Mouse (Mus musculus) gastrocnemius, postnatal 10 days (tissue): ENCODE data around the gene Rbbp4. TPM values are rescaled to one million over a fixed set of nuclear protein-coding genes. Genes with fewer than 3 reads are reported as not detected.

ENCODE experiments used
- microRNA-seq, 2 experiments: library from miRNA; unstranded; fragments of <30 nt; microRNA quantifications; one replicate each; pipeline ENCODE4 v1.2.0; 2021
- total RNA-seq, 2 experiments: library from RNA; stranded (reverse); gene quantifications; 2 replicates each; pipeline ENCODE4 v1.2.3; 2021

The Rbbp4 gene
- total RNA-seq, 2 experiments from 2014 or later: 96.7 to 98.5 TPM

Small RNA genes within 50 kb of the gene (microRNA-seq; reads per million reads assigned to microRNA genes)
- gene Gm22994: 0 reads per million in 2 experiments

Other genes with a start within 250 kb of the Rbbp4 start
- gene Tmem54, start 229.8 kb downstream of the Rbbp4 start, total RNA-seq: not detected
- gene Hpca, start 213.3 kb downstream of the Rbbp4 start, total RNA-seq: 1 to 10 TPM in 1 of 2 experiments, under 1 TPM in 1; 0.68 to 1.1 TPM
- gene Fndc5, start 198.4 kb downstream of the Rbbp4 start, total RNA-seq: 10 to 100 TPM; 33.6 to 37.4 TPM
- 10 to 100 TPM in 1 of 2 experiments, 1 to 10 TPM in 1; 8.3 to 13.3 TPM for gene S100pbp, start 145.6 kb downstream of the Rbbp4 start, total RNA-seq
- 10 to 100 TPM; 35.5 to 48.5 TPM for gene Yars, start 145.6 kb downstream of the Rbbp4 start, total RNA-seq
- 1 to 10 TPM; 2.6 to 4.9 TPM for gene C77080, start 74.0 kb downstream of the Rbbp4 start, total RNA-seq
- 10 to 100 TPM; 63.6 to 64.4 TPM for gene Sync, start 47.8 kb downstream of the Rbbp4 start, total RNA-seq
- 10 to 100 TPM; 24.2 to 25.4 TPM for gene Zbtb8os, start 325 bp upstream of the Rbbp4 start, total RNA-seq
- gene Zbtb8a, start 42.7 kb upstream of the Rbbp4 start, total RNA-seq: 1 to 10 TPM; 2.9 to 4.7 TPM
- gene Zbtb8b, start 105.5 kb upstream of the Rbbp4 start, total RNA-seq: not detected
- 10 to 100 TPM; 24.7 to 32.4 TPM for gene Bsdc1, start 126.2 kb upstream of the Rbbp4 start, total RNA-seq
- gene Tssk3, start 155.7 kb upstream of the Rbbp4 start, total RNA-seq: not detected
- gene Fam229a, start 155.8 kb upstream of the Rbbp4 start, total RNA-seq: not detected
- gene Marcksl1, start 178.2 kb upstream of the Rbbp4 start, total RNA-seq: 10 to 100 TPM; 24.4 to 31.8 TPM
- 10 to 100 TPM; 23.9 to 29.8 TPM for gene Hdac1, start 207.3 kb upstream of the Rbbp4 start, total RNA-seq
- gene Lck, start 238.3 kb upstream of the Rbbp4 start, total RNA-seq: under 1 TPM in 1 of 2 experiments, not detected in 1; 0.59 TPM
- gene Fam167b, start 243.2 kb upstream of the Rbbp4 start, total RNA-seq: 1 to 10 TPM in 1 of 2 experiments, under 1 TPM in 1; 0.80 to 1.3 TPM